Mouse (Mus musculus) adrenal gland, postnatal 10 days (tissue): ENCODE results near the gene Pde4dip. TPM values are rescaled to one million over a fixed set of nuclear protein-coding genes. Genes with fewer than 3 reads are reported as not detected.

Source experiments
- DNase-seq: peaks from one replicate; pipeline ENCODE4 v3.0.0; 2021; ENCODE audit warnings: mixed read lengths
- total RNA-seq, 2 experiments: library from RNA; stranded (reverse); gene quantifications; 2 replicates each; pipeline ENCODE4 v1.2.3; 2021

Gene Pde4dip
- total RNA-seq, 2 experiments from 2014 or later = 79.3 to 173 TPM

DNA sequence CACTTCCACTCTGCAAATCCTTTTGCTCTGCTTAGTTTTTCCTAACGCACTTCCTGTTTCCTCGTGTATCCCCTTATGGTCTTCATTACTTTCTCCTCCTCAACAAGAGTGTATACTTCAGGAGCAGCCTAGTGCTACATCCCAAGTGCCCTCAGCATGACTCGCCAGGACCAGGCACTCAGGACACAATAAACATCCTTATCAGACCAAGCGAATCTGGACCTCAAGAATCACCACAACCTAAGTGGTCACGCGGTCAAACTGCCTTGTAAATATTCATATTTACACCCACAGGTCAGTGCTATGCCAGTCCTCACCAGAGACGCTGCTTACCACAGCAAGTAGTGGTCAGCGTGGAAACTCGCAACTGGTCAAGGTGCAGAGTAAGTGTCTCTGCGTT lies 139.7 kb downstream of the Pde4dip start:
- no peak for DNase-seq

DNA sequence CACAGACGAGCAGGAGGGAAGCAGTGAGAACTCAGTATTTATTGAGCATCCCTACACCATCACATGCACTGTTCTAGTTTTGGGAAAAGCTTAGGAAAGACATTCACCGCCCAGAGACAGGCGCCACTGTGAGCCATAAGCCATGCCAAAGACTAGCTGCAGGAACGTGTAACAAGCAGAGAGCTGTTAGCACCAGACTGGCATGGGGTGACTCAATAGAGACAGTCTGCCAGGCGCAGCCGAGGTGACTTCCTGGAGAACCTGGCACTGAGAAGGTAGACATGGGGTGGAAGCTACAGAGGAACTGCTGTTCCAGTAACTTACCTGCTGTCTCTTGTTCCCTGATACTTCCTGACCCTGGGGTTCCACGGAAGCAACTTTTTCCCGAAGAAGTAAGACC lies 145.7 kb downstream of the Pde4dip start:
- no peak for DNase-seq

DNA sequence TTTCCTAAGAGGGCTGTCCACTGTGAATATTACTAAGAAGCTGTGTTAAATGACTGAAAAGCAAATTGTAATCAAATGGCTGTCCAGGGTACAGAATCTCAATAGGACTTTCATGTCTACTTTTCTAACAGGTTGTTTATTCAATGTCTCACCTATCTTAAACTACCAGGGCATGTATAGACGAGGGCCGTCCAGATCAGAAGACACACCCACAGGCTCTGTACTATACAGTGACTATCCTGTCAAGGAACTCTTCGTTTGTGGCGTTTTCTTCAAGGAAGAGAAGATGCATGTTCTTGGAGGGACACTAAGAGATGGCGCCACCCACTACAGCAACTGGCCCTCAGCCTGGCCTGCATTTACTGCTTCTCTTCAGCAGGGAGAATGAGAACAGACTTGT lies 152.9 kb downstream of the Pde4dip start:
- DNase-seq = no peak

DNA sequence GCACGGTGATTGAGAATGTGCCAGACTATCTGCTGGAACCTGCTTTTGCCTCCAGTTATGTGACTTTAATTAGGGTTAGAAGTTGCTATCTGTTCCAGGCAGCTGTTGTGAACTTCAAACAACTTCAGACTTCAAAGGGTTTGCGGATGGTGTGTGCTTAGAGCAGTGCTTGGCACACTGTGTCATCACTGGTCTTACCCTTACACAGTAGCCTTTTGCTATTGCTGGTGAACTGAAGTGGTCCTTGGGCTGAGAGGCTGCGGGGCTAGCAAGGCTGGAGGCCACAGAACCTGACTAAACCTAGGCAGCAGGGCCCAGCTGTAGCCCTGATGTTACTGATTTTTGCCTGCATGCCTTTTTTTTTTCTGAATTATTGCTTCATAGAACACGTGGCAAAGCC lies 154.2 kb downstream of the Pde4dip start:
- no peak for DNase-seq

DNA sequence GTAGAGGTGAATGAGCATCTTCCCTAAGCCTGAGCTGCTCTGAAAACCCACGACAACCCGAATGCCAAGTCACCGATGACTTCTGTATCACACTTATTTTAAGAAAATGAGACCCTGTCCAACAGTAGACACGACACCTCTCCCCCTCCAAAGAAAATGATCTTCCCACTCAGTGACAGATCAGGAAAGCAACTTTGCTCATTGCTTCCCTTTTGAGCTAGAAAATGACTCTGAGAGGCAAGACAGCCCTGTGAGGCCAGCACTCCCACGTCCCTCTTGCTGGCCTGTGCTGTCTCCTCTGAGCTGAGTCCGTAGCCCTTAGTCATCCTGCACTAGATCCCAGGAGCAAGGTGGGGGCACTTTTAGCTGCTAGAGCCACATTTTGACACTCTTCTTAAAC lies 155.9 kb downstream of the Pde4dip start:
- DNase-seq = no peak

DNA sequence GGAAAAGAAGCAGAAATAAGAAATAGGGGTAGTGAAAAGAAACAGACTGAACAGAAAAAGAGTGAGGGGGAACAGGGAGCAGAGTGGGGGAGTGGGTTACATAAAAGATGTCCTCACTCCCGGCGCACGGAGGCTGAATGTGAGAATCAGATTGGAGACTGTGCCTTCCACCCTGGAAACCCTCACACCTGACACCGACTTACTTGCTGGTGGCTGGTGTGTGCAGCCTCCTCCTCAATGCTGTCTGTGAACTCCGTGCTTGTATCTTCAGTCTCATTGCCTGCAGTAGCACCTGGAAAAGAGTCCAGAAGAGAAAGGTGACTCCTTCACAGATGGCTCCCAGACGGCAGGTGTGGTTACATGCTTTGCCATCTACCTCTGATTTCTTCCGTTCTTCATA lies 157.9 kb downstream of the Pde4dip start:
- DNase-seq = no peak

DNA sequence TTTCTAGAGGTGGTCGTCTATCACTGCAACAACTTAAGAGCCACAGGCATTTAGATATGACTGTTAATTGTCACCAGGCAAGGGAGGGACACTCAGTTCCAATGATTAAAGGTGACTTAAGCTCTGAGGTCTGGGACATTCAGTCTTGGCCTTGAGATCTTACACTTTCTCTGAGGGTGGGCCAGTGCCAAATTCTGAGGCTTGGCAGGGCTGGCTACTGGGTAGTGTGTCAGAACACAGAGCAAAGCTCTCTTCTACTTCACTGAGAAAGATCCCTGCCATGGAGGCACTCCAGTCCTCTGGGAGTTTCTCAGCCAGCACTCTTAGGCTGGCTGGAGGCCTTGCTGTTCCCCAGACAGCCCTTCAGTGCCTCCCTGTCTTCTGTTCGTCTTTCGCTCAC lies 158.4 kb downstream of the Pde4dip start:
- peak; percentile 74 for DNase-seq

DNA sequence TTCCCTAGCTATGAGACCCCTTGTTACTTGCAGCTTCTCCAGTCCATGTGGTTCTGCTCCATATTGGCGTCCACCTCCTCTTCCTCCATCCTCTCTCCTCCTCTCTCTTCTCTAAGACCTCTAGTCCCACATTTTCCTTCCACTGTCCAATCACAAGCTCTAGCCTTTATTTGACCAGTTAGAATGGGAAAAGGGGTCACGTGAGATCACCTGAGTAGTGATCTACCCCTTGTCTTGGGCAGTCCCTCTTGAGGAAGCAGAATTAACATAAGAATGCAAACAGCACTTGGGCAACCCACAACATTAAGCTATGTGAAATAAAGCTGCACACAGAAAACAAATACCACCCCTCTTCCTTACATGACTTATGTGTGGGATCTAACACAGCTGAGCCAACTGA lies 160.7 kb downstream of the Pde4dip start:
- no peak for DNase-seq

DNA sequence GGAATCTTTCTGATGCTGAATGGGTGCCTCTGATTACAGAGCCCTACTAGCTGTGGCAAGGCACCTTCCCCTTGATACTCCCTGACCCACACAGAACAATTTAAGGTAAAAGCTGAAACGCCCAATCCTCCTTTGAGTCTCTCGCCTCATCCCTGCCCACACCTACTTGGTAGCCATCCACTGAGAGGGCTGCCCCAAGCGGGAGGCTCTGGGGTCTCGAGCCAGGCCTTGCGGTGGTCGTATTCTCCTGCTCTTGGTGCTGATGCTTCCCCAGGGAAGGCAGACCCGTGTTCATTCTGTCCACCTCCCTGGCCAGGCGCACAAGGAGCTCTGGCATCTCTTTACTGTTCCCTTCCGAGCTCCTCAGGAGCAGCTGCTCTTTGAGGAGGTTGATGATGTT lies 169.4 kb downstream of the Pde4dip start:
- DNase-seq = no peak

DNA sequence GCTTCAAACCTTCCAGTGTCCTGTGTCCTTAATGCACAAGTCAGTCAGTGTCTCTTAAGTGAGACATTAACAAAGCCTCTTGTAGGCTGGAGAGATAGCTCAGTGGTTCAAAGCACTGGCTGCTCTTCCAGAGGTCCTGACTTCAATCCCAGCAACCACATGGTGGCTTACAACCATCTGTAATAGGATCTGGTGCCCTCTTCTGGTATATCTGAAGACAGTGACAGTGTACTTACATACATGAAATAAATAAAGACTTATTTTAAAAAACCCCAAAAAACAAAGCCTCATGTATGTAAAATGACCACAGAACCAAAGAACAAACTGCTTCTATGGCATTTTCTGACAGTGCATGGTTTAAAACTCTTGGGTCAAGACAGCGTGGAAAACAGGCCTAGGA lies 172.6 kb downstream of the Pde4dip start:
- DNase-seq = no peak

DNA sequence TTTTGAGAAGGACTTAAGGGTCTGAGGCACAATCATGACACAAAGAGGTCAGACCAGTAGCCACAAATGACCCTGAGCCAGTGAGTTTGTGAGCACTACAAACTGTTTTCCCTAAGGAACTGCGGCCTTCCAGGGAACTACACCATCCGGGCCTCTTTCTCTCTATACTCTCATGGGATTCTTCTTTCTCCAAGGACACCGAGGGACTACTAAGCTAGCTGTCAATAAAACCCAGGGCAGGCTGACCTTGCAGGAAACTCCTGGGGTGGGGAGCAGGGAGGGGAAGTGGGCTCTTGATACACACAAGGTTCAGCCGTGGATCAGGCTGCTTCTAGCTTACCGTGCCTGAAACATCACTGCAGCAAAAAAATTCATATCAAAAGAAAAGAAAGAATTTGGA lies 177.6 kb downstream of the Pde4dip start:
- peak; percentile 33 for DNase-seq

DNA sequence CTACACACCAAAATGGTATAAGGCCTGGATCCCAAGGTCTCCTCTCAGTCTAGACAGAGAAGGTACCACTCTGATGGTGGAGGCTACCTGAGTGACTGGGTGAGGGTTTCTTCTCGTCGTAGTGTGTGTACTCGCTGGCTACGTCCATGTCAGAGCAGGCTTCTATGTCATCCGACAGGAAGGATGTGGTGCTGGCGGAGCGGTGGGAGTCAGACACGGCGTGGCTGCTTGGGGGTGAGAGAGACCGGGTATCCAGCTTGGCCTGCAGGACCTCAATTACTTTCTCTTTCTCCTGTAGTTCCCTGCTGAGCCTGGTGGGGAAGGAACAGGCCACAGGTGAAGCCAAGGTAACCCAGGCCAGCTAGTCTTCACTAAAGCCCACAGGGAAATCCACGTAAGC lies 178.4 kb downstream of the Pde4dip start:
- DNase-seq = no peak

DNA sequence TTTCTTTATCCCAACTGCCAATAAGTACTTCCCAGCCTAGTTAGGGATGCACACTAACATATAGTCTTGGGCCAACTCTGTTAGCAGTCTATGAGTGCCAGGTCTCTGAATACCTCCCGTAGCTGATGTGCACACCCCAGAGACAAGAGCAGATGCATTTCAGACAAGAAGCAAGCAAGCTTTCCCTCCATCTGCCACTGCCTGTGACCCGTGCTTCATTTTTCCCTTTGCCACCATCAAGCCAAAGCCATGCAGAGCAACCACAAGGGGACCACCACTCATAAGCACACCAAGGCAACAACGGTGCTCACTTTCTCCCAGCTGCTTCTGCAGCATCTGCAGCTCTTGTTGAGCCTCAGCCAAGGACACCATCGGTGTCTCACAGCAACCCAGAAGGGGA lies 181.9 kb downstream of the Pde4dip start:
- DNase-seq = no peak

DNA sequence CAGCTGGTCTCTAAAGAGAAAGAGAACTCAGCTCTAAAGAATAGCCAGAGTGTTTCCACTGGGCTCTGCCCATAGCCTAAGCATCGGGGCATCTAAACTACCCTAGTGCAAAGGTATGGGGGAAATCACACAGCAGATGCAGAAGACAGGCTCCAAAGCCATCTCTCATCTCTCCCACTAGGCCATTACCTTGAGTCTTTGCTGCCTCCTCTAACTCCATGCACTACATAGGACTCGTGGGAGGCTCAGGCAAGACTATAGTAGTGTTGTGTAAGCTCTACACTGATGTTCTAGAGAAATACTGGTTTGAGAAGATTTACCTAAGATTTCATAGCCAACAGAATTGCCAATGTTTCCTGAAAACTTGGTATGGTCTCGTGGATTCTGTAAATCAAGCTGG lies 183.0 kb downstream of the Pde4dip start:
- no peak for DNase-seq

DNA sequence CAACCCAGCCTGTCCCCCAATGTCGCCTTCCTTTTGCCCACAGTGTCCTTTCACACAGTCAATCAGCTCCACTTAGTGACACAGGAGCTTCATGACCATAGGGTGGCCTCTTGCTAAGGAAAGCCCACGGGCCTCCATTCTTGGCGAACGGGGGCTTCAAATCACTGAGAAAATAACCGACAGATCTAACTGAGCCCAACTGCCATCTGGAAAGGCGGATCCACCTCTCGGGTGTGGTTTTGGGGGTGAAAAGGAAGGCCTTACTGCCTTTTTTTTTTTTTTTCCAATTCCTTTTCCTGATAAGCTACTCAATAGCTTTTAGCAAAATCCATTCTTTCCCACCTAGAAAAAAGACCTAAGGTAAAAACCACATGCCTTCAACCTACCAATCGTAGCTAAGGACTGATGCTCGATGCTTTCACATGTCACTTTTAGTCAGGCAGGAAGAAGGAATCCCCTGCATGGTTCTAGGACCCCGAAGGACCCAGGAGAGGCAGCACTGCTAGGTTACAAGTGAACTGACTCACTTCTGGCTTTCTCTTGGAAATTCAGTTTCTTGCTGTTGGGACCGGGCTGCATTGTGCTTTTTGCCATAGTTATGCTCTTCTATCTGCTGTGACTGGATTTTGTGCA lies 185.9 kb downstream of the Pde4dip start:
- DNase-seq = no peak

DNA sequence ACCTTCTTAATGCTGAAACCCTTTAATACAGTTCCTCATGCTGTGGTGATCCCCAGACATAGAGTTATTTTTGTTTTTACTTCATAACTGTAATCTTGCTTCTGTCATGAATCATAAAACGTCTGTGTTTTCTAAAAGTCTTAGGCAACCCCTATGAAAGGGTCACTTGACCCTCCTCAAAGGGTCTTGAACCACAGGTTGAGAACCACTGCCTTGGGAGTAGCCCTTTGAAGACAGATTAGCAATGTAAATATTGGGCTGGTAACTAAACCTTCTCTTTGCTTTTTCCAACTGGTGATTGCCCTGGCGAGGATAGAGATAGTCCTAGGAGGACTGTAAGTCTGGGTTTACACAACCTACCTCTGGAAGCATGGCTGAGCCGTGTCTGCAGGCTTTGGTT lies 187.3 kb downstream of the Pde4dip start:
- DNase-seq = no peak

DNA sequence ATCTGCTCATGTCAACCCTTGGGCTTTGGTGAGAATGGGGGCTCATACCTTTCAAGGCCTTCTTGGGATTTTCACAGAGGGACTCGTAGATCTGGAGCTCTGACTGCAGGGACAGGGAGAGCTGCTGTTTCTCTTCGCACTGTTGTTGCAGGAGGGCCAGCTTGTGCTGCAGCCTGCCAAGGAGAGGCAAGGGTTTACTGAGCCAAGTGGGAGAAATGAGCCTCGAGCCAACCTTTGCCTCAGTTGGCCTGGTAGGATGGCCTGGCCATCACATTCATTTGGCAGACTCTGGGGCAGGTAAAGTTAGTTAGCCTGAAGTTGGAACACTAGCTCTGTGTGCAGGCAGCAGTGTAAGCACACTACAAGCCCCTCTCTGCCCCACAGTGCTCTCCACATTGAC lies 189.4 kb downstream of the Pde4dip start:
- peak; percentile 63 for DNase-seq

DNA sequence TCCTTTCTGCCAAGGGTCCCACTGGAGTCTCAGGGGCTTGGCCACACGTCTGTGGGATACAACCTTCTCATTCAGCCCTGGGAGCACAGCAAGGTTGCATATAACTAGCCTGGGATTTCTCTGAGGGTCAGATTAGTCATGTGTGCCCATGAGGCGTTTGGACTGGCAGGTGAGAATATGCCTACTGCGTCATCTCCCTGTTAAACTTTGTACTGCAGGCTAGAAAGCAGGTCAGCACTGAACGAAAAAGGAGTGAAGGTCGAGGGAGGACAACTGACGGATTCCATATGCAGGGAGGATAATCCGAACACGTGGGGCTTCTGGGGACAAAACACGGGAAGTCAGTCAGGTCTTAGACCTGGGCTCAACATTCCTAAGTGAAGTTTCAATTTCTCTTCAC lies 191.2 kb downstream of the Pde4dip start:
- DNase-seq = no peak

DNA sequence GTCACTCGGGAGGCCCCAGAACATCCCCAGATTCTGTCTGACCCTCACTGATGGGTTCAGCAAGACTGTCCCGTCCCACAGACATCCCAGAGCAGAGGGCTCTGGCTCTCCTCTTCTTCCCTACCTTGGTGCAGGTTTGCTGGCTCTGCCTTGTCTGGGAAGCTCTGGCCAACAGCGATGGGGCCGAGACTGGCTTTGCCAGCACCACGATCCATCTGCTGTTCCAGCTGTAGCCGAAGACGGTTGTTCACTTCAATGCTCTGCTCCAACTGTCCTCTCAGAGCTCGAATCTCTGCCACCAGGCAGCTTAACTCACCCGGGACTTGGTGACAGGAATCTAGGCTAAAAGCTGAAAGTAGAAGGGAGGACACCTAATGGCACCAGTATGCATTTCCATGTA lies 191.6 kb downstream of the Pde4dip start:
- DNase-seq = peak; percentile 16

DNA sequence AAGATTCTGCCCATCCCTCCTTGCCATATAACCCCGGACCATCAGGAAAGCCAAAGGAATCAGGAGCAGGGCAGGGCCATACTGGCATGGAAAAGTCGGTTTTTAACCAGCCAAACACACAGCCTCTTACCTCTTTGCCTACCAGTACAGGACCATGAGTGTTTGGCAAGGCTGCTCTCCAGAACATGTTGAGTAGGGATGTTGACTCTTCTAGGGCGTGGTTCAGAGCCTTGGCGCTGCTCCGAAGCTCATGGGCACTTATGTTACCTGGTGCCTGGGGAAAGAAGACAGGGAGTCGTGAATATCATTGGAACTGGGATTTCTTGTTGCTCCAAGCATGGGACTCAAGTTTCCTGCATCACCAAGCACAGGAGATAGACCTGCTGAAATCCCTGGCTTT lies 194.7 kb downstream of the Pde4dip start:
- DNase-seq = no peak

DNA sequence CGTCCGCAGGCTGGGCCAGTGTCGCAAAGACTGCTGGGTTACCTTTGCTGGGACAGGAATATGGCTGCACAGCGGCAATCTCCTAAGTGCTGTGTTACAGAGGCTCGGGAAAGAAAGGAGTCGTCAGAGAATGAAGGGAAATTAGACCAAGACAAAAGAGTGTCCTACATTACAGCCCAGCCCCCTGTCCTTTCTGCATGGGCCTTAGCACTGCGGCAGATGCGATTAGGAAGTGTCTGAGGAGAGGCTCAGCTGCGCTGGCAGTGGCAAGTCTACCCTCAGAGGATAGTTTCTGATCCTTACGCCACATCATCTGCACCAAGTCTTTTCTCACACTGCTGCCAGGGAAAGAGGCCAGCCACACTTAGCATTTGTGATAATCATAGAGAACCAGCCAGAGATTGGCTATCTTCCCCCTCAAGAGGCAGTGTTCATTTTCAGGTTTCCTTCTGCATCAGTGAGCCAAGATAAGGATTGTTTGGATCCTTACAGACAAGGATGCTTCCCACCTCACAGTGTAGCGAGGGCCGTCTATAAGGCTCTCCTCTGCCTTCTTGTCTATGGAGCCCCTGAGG lies 197.0 kb downstream of the Pde4dip start:
- no peak for DNase-seq

DNA sequence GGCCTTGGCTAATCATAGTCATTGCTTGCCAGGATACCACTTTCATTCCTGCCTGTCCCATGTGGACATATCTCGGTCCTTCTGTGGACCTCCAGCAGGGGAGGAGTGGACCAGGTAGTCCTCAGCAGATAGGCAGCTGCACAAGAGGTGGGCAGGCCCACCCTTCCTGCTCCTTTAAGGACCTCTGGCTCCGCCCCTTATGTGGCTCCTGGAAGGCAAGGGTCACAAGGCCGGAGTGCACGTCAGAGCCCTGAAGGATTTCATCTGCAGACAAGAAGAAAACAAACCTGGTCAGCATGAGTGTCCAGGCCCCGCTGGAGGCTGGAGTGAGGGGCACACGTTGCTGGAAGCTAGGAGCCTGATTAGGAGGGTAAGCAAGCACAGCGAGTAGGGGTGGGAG lies 197.9 kb downstream of the Pde4dip start:
- DNase-seq = peak; percentile 26

DNA sequence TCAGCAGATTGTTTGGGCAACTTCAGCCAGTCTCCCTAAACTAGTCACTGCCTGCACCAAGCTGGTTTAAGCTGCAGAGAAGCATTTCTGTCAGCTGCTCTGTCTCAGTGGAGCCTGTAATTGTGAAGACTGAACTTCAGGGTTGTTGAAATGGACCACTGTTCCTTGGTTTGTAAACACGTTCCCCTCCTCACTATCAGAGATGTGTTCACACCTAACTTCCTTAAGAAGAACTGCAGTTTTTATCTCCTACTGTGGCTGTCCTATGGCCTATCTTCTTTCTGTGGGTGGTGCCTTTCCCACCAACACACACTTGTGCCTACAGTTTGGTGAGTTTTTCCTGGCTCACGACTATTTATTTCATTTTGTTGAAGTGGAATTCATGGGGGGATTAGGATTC lies 199.2 kb downstream of the Pde4dip start:
- DNase-seq = no peak

DNA sequence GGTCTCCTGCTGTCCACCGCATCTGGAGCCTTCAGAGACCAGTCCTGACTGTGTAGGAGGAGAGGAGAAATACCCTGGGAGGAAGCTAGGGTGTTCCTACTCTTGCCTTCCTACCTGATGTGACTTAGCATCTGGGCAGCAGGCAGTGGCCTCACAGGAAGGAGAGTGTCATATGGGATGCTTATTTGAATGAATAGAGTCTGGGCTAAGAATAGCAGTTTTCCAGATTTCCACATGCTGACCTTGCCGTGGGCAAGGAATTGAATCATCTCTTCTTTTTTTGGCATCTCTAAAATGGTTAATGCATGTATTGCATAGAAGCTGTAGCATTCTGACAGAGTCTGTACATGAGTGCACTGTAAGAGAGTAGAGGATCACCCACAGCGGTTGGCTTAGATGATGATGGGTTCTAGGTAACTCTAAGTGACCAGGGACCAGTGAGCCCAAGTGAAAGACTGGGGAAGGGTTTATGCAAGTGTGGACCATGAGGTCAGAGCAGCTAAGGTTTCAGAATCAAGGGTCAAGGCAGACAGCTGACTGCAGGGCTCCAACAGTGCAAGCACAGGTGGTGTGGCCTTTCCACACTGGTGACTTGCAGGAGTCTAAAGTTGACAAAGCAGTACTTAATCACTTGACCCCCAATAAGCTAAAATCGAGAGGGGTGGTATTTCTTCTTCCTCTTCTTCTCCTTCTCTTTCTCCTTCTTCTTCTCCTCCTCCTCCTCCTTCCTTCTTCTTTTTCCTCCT lies 202.0 kb downstream of the Pde4dip start:
- no peak for DNase-seq
